Mouse (Mus musculus) stomach, postnatal 0 days (tissue): Measurements from ENCODE around the gene Clstn1. TPM values are rescaled to one million over a fixed set of nuclear protein-coding genes. Genes with fewer than 3 reads are reported as not detected.

ENCODE experiments used
- ATAC-seq: fragments of 200-750 bp; cut with Nextera tagmentation; 2 replicates; pipeline ENCODE4 v1.8.0; 2017; ENCODE audit not compliant: low FRiP score, low TSS enrichment
- DNase-seq: peaks from one replicate; pipeline ENCODE4 v3.0.0-alpha.2; 2016; ENCODE audit warnings: low spot score
- H3K27ac ChIP-seq: fragments of 300-500 bp; sonication (generic); replicated peaks from 2 replicates; pipeline ENCODE4 v1.5.1; 2014; ENCODE audit warnings: mild to moderate bottlenecking, control low read depth
- H3K27me3 ChIP-seq: fragments of 300-500 bp; sonication (generic); 2 replicates; pipeline ENCODE4 v1.6.1; 2014; ENCODE audit warnings: low read length; ENCODE audit not compliant: control insufficient read depth, insufficient read depth
- H3K36me3 ChIP-seq: fragments of 300-500 bp; sonication (generic); 2 replicates; pipeline ENCODE4 v1.6.1; 2014; ENCODE audit warnings: low read length, mixed read lengths; ENCODE audit not compliant: control insufficient read depth, insufficient read depth
- H3K4me1 ChIP-seq: fragments of 300-500 bp; sonication (generic); replicated peaks from 2 replicates; pipeline ENCODE4 v1.6.1; 2014; ENCODE audit warnings: antibody characterized with exemption; ENCODE audit not compliant: control insufficient read depth, insufficient read depth
- H3K4me2 ChIP-seq: fragments of 300-500 bp; sonication (generic); replicated peaks from 2 replicates; pipeline ENCODE4 v1.6.1; 2014; ENCODE audit warnings: low read depth, mild to moderate bottlenecking, control low read depth, moderate library complexity
- H3K4me3 ChIP-seq: fragments of 300-500 bp; sonication (generic); 2 replicates; pipeline ENCODE4 v1.5.1; 2014; ENCODE audit warnings: low read depth, low read length, control low read depth
- H3K9ac ChIP-seq: fragments of 300-500 bp; sonication (generic); 2 replicates; pipeline ENCODE4 v1.6.1; 2014; ENCODE audit warnings: mild to moderate bottlenecking, low read length, control low read depth, mixed read lengths
- H3K9me3 ChIP-seq: fragments of 300-500 bp; sonication (generic); 2 replicates; pipeline ENCODE4 v1.6.1; 2016; ENCODE audit warnings: low read length; ENCODE audit not compliant: control insufficient read depth
- CTCF ChIP-seq: IDR thresholded peaks from 2 replicates; pipeline ENCODE4 v1.5.1; 2016; ENCODE audit warnings: antibody characterized with exemption, low read depth, mild to moderate bottlenecking, moderate library complexity
- EP300 ChIP-seq: optimal IDR thresholded peaks from 2 replicates; pipeline ENCODE3; 2016; ENCODE audit warnings: antibody characterized with exemption
- WGBS: fragments of 180-500 bp; shearing (Covaris S2); extraction: QIAGEN DNeasy Blood & Tissue Kit; methylation state at CpG from one replicate; pipeline ENCODE4 v1.1.7; 2014; 5-methylcytosine and 5-hydroxymethylcytosine counted together
- polyA plus RNA-seq: library from polyadenylated mRNA; unstranded; fragments of >200 nt; fragmentation: Nextera tagmentation; extraction: Ambion mirVana; gene quantifications from 2 replicates; pipeline ENCODE4 v1.2.1, GENCODE M21; 2015

The Clstn1 gene
- polyA plus RNA-seq, 1 experiment from 2014 or later, result 28.6 TPM

- TF ChIP-seq EP300, result no peak
- no peak for TF ChIP-seq CTCF
- no peaks in the 10 kb centered on the region for H3K9me3 ChIP-seq
- no peak overlapping the region for H3K4me2 ChIP-seq
- peak overlapping the region; percentile 53 for H3K27ac ChIP-seq
- H3K4me1 ChIP-seq, result peaks cover 12% of the 10 kb centered on the region
- H3K9ac ChIP-seq, result no peak overlapping the region
- no peaks in the 10 kb centered on the region for H3K36me3 ChIP-seq
- ATAC-seq, result no peak
- no peaks in the 10 kb centered on the region for H3K27me3 ChIP-seq
- no peak overlapping the region for H3K4me3 ChIP-seq
- peak; percentile 29 for DNase-seq
- 79% methylated on average over 6 of the region's 6 CpGs for WGBS
These were observed 16.3 kb upstream of the Clstn1 start for GRCm38 (mm10) chr4:149569781-149570497.

- 54% methylated on average over 4 of the region's 4 CpGs for WGBS
- H3K9me3 ChIP-seq, result no peaks in the 10 kb centered on the region
- no peak for TF ChIP-seq EP300
- TF ChIP-seq CTCF, result no peak
- ATAC-seq (no peak), DNase-seq (no peak)
- no peaks in the 10 kb centered on the region for H3K27me3 ChIP-seq
- H3K4me2 ChIP-seq, result no peak overlapping the region
- H3K27ac ChIP-seq, result peak overlapping the region; percentile 53
- no peaks in the 10 kb centered on the region for H3K36me3 ChIP-seq
- peaks cover 12% of the 10 kb centered on the region for H3K4me1 ChIP-seq
- H3K4me3 ChIP-seq, result no peak overlapping the region
- H3K9ac ChIP-seq, result no peak overlapping the region
These were observed 15.8 kb upstream of the Clstn1 start for GRCm38 (mm10) chr4:149570498-149570863.

- Histone ChIP-seq H3K36me3 (no peaks in the 10 kb centered on the region), H3K9me3 (no peaks in the 10 kb centered on the region), H3K27me3 (no peaks in the 10 kb centered on the region), H3K4me3 (no peak overlapping the region), H3K4me1 (peaks cover 12% of the 10 kb centered on the region), H3K9ac (no peak overlapping the region), H3K27ac (peak overlapping the region; percentile 91), H3K4me2 (peak overlapping the region; percentile 29; the same call in 1 of the 2 replicates)
- DNase-seq, result peak; percentile 64
- 32% methylated on average over 5 of the region's 5 CpGs for WGBS
- ATAC-seq, result peak; percentile 76
- no peak for TF ChIP-seq CTCF
- no peak for TF ChIP-seq EP300
These were observed 15.1 kb upstream of the Clstn1 start for GRCm38 (mm10) chr4:149571209-149571608.

GRCm38 (mm10) chr4:149571651-149572149, 14.6 kb upstream of the Clstn1 start:
- Histone ChIP-seq H3K4me1 (peaks cover 12% of the 10 kb centered on the region), H3K9ac (peak overlapping the region; percentile 38; the same call in 1 of the 2 replicates), H3K9me3 (no peaks in the 10 kb centered on the region), H3K4me2 (peak overlapping the region; percentile 29; the same call in 1 of the 2 replicates), H3K27ac (peak overlapping the region; percentile 91), H3K36me3 (no peaks in the 10 kb centered on the region), H3K4me3 (no peak overlapping the region), H3K27me3 (no peaks in the 10 kb centered on the region)
- 32% methylated on average over 8 of the region's 8 CpGs for WGBS
- ATAC-seq (peak; percentile 67), DNase-seq (peak; percentile 79)
- TF ChIP-seq CTCF, result no peak
- TF ChIP-seq EP300, result peak; percentile 40

GRCm38 (mm10) chr4:149572446-149572845, 13.8 kb upstream of the Clstn1 start:
- Histone ChIP-seq H3K27me3 (no peaks in the 10 kb centered on the region), H3K4me3 (no peak overlapping the region), H3K4me2 (no peak overlapping the region), H3K36me3 (no peaks in the 10 kb centered on the region), H3K4me1 (peaks cover 12% of the 10 kb centered on the region), H3K9ac (no peak overlapping the region), H3K9me3 (no peaks in the 10 kb centered on the region), H3K27ac (peak overlapping the region; percentile 91)
- DNase-seq (no peak), ATAC-seq (no peak; the same call in 1 of the 2 replicates)
- TF ChIP-seq CTCF (no peak), EP300 (no peak)
- WGBS, result 49% methylated on average over 5 of the region's 9 CpGs

GRCm38 (mm10) chr4:149572851-149573250, 13.4 kb upstream of the Clstn1 start:
- Histone ChIP-seq H3K9ac (no peak overlapping the region), H3K27ac (peak overlapping the region; percentile 91), H3K4me1 (peaks cover 12% of the 10 kb centered on the region), H3K27me3 (no peaks in the 10 kb centered on the region), H3K36me3 (no peaks in the 10 kb centered on the region), H3K4me3 (no peak overlapping the region), H3K9me3 (no peaks in the 10 kb centered on the region), H3K4me2 (no peak overlapping the region)
- 40% methylated on average over 8 of the region's 8 CpGs for WGBS
- DNase-seq (peak; percentile 57), ATAC-seq (no peak; the same call in 1 of the 2 replicates)
- TF ChIP-seq CTCF, result no peak
- no peak for TF ChIP-seq EP300
